Mouse (Mus musculus): Measurements from ENCODE around the gene Chchd6. TPM values are rescaled to one million over a fixed set of nuclear protein-coding genes. Genes with fewer than 3 reads are reported as not detected.

The Chchd6 gene
- total and polyA plus RNA-seq, 2 experiments from 2014 or later: 182 to 192 TPM

GRCm38 (mm10) chr6:89595777-89596146 is 310 bp upstream of the Chchd6 start:
- TF ChIP-seq CTCF (IDR thresholded peaks at IDR 0.05): no peak
- peak overlapping the region; percentile 72; the same call in 1 of the 2 replicates for H3K4me2 ChIP-seq (ENCODE audit: low read depth, low read length, poor library complexity, severe bottlenecking)
- H3K9me3 ChIP-seq (ENCODE audit: low read length): no peaks in the 10 kb centered on the region
- WGBS: 26% methylated on average over 5 of the region's 5 CpGs
- H3K27me3 ChIP-seq (ENCODE audit: insufficient read depth, low read length): no peaks in the 10 kb centered on the region
- ATAC-seq (ENCODE audit: low FRiP score) (peak; percentile 25), DNase-seq (ENCODE audit: low spot score) (no peak)
- H3K4me1 ChIP-seq (ENCODE audit: insufficient read depth, low read length): peaks cover 6% of the 10 kb centered on the region; the same call in 1 of the 2 replicates
- no peak overlapping the region for H3K9ac ChIP-seq (replicated peaks; ENCODE audit: low read length, poor library complexity, severe bottlenecking)
- peak overlapping the region; percentile 67; the same call in 1 of the 2 replicates for H3K4me3 ChIP-seq (ENCODE audit: low read depth, low read length)
- H3K36me3 ChIP-seq (ENCODE audit: insufficient read depth, low read length): no peaks in the 10 kb centered on the region
- H3K27ac ChIP-seq (ENCODE audit: low read depth, low read length): no peak overlapping the region

DNA sequence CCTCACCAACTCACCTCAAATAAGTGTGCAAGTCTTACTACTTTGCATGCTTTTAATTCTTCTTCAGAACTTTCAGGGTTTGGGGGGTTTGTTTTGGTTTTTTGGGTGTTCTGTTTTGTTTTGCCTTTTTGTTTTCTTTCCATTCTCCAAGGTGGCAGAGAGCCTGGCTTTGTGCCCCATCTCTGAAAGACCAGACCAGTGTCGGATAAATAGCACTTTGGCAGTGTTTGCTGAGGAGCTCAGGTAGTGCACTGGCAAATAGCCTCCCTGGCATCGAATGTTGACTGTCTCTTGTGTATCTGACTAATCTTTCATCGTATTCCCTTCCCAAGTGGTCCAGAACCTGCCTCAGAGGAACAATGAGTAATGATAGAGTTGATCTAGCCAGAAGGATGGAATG is 3.4 kb downstream of the Chchd6 start:
- H3K4me1 ChIP-seq (ENCODE audit: insufficient read depth, low read length): peaks cover 6% of the 10 kb centered on the region; the same call in 1 of the 2 replicates
- 85% methylated on average over 3 of the region's 3 CpGs for WGBS
- no peak overlapping the region for H3K9ac ChIP-seq (replicated peaks; ENCODE audit: low read length, poor library complexity, severe bottlenecking)
- no peaks in the 10 kb centered on the region for H3K9me3 ChIP-seq (ENCODE audit: low read length)
- H3K4me2 ChIP-seq (ENCODE audit: low read depth, low read length, poor library complexity, severe bottlenecking): no peak overlapping the region
- ATAC-seq (ENCODE audit: low FRiP score): no peak
- H3K27ac ChIP-seq (ENCODE audit: low read depth, low read length): no peak overlapping the region
- H3K4me3 ChIP-seq (ENCODE audit: low read depth, low read length): no peak overlapping the region
- no peak for TF ChIP-seq CTCF (IDR thresholded peaks at IDR 0.05)
- no peak for DNase-seq (ENCODE audit: low spot score)
- no peaks in the 10 kb centered on the region for H3K27me3 ChIP-seq (ENCODE audit: insufficient read depth, low read length)
- no peaks in the 10 kb centered on the region for H3K36me3 ChIP-seq (ENCODE audit: insufficient read depth, low read length)

DNA sequence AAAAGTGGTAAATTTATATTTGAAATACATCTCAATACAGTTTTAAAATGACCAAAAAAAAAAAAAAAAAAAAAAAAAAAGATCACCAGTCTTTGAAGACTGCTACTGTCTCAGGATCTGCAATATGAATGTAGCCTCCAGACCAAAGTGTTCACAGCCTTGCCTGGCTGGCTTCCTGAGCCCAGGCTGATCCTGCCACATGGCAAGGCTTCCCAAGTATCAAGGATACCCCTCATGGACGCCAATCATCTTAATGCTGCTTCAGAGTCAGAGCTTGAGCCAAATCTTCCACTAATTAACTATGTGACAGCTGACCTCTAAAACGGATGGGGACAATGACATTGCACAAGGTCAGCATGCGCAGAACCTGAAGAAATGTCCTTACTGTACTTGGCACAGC is 3.9 kb downstream of the Chchd6 start:
- no peaks in the 10 kb centered on the region for H3K27me3 ChIP-seq (ENCODE audit: insufficient read depth, low read length)
- no peak overlapping the region for H3K4me3 ChIP-seq (ENCODE audit: low read depth, low read length)
- no peak for TF ChIP-seq CTCF (IDR thresholded peaks at IDR 0.05)
- ATAC-seq (ENCODE audit: low FRiP score): no peak
- no peak overlapping the region for H3K27ac ChIP-seq (ENCODE audit: low read depth, low read length)
- H3K4me1 ChIP-seq (ENCODE audit: insufficient read depth, low read length): peaks cover 6% of the 10 kb centered on the region; the same call in 1 of the 2 replicates
- H3K4me2 ChIP-seq (ENCODE audit: low read depth, low read length, poor library complexity, severe bottlenecking): no peak overlapping the region
- H3K36me3 ChIP-seq (ENCODE audit: insufficient read depth, low read length): no peaks in the 10 kb centered on the region
- 83% methylated on average over 3 of the region's 3 CpGs for WGBS
- no peak for DNase-seq (ENCODE audit: low spot score)
- no peak overlapping the region for H3K9ac ChIP-seq (replicated peaks; ENCODE audit: low read length, poor library complexity, severe bottlenecking)
- no peaks in the 10 kb centered on the region for H3K9me3 ChIP-seq (ENCODE audit: low read length)

DNA sequence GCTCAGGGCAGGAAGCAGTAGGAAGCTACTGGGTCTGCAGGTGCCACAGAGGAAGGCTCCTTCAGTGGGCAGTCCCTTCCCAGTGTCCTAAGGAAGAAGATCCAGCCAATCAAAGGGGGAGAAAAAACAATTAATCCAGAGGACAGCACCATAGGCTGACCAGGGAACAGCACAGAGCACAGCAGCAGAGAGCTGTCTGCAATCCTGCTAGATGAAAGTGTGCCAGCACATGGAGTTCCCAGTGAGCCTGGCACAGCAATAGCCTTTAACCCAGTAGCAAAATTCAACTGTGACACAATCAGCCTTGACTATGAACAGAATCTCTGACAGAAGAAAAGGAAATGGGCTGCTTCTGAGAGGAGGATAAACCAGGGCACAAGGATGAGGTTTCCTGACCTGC is 9.8 kb downstream of the Chchd6 start:
- H3K4me2 ChIP-seq (ENCODE audit: low read depth, low read length, poor library complexity, severe bottlenecking): no peak overlapping the region
- no peaks in the 10 kb centered on the region for H3K27me3 ChIP-seq (ENCODE audit: insufficient read depth, low read length)
- H3K36me3 ChIP-seq (ENCODE audit: insufficient read depth, low read length): no peaks in the 10 kb centered on the region
- peak; percentile 33 for DNase-seq (ENCODE audit: low spot score)
- no peaks in the 10 kb centered on the region for H3K4me1 ChIP-seq (ENCODE audit: insufficient read depth, low read length)
- no peak for TF ChIP-seq CTCF (IDR thresholded peaks at IDR 0.05)
- H3K9me3 ChIP-seq (ENCODE audit: low read length): no peaks in the 10 kb centered on the region
- 0 out of 2 replicates have a peak overlapping the region, but pooled peaks have one; percentile 8 for H3K9ac ChIP-seq (replicated peaks; ENCODE audit: low read length, poor library complexity, severe bottlenecking)
- H3K4me3 ChIP-seq (ENCODE audit: low read depth, low read length): no peak overlapping the region
- H3K27ac ChIP-seq (ENCODE audit: low read depth, low read length): 0 out of 2 replicates have a peak overlapping the region, but pooled peaks have one; percentile 26
- ATAC-seq (ENCODE audit: low FRiP score): no peak

DNA sequence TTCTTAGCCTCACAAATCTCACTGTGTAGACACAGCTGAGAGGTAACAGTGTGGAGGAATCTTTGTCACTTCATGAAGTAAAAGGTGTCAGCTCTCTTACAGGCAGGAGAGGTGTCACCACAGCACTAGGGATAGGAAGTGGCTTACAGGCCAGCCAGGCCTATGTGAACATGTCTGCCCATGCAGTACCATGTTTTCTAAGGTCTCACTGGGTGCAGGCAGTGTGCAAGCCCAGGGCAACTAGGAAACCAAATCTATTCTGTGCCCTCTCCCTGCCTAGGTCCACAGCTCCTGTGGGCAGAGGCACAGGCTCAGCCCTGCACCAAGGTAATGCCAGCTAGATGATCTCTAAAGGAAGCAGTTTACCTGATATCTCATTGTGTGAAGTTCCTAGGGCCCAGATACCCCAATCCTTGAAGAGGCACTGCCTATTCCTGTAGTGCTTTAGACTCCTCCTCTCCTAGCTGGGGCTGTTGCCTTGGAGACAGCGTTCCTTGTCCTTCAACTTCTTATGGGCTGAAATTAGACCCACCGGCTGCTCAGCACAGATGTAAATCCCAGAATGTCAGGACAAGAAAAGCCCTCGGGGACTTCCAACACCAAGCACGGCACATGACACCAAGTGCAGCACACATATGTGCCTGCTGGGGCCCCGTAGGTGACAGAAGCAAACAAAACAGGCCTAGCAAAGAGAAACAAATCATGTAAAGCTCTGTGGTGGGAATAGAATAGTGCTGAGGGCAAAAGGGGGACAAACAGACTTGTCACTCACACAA is 10.6 kb downstream of the Chchd6 start:
- H3K36me3 ChIP-seq (ENCODE audit: insufficient read depth, low read length): no peaks in the 10 kb centered on the region
- TF ChIP-seq CTCF (IDR thresholded peaks at IDR 0.05): no peak
- 11% methylated on average over 5 of the region's 5 CpGs for WGBS
- no peaks in the 10 kb centered on the region for H3K9me3 ChIP-seq (ENCODE audit: low read length)
- H3K9ac ChIP-seq (replicated peaks; ENCODE audit: low read length, poor library complexity, severe bottlenecking): 0 out of 2 replicates have a peak overlapping the region, but pooled peaks have one; percentile 19
- no peaks in the 10 kb centered on the region for H3K27me3 ChIP-seq (ENCODE audit: insufficient read depth, low read length)
- H3K4me1 ChIP-seq (ENCODE audit: insufficient read depth, low read length): no peaks in the 10 kb centered on the region
- no peak overlapping the region for H3K4me3 ChIP-seq (ENCODE audit: low read depth, low read length)
- no peak for ATAC-seq (ENCODE audit: low FRiP score)
- H3K4me2 ChIP-seq (ENCODE audit: low read depth, low read length, poor library complexity, severe bottlenecking): no peak overlapping the region
- no peak overlapping the region for H3K27ac ChIP-seq (ENCODE audit: low read depth, low read length)
- peak; percentile 28 for DNase-seq (ENCODE audit: low spot score)

GRCm38 (mm10) chr6:89583170-89583569 is 12.3 kb downstream of the Chchd6 start:
- ATAC-seq (ENCODE audit: low FRiP score): no peak

More at GRCm38 (mm10) chr6:89583170-89583569, 12.3 kb downstream of the Chchd6 start:
- no peaks in the 10 kb centered on the region for H3K36me3 ChIP-seq (ENCODE audit: insufficient read depth, low read length)
- no peaks in the 10 kb centered on the region for H3K27me3 ChIP-seq (ENCODE audit: insufficient read depth, low read length)
- H3K9me3 ChIP-seq (ENCODE audit: low read length): no peaks in the 10 kb centered on the region
- no peaks in the 10 kb centered on the region for H3K4me1 ChIP-seq (ENCODE audit: insufficient read depth, low read length)
- no peak overlapping the region for H3K4me2 ChIP-seq (ENCODE audit: low read depth, low read length, poor library complexity, severe bottlenecking)
- DNase-seq (ENCODE audit: low spot score): no peak
- no peak overlapping the region for H3K27ac ChIP-seq (ENCODE audit: low read depth, low read length)
- H3K9ac ChIP-seq (replicated peaks; ENCODE audit: low read length, poor library complexity, severe bottlenecking): no peak overlapping the region
- WGBS: 95% methylated on average over 3 of the region's 3 CpGs
- H3K4me3 ChIP-seq (ENCODE audit: low read depth, low read length): no peak overlapping the region
- TF ChIP-seq CTCF (IDR thresholded peaks at IDR 0.05): no peak
